Mouse (Mus musculus) stomach, postnatal 0 days (tissue): Measurements from ENCODE around the gene Ifi27l2b. TPM values are rescaled to one million over a fixed set of nuclear protein-coding genes. Genes with fewer than 3 reads are reported as not detected.

ENCODE experiments used
- ATAC-seq: fragments of 200-750 bp; cut with Nextera tagmentation; 2 replicates; pipeline ENCODE4 v1.8.0; 2017; ENCODE audit not compliant: low FRiP score, low TSS enrichment
- DNase-seq: peaks from one replicate; pipeline ENCODE4 v3.0.0-alpha.2; 2016; ENCODE audit warnings: low spot score
- H3K27ac ChIP-seq: fragments of 300-500 bp; sonication (generic); replicated peaks from 2 replicates; pipeline ENCODE4 v1.5.1; 2014; ENCODE audit warnings: mild to moderate bottlenecking, control low read depth
- H3K27me3 ChIP-seq: fragments of 300-500 bp; sonication (generic); 2 replicates; pipeline ENCODE4 v1.6.1; 2014; ENCODE audit warnings: low read length; ENCODE audit not compliant: control insufficient read depth, insufficient read depth
- H3K36me3 ChIP-seq: fragments of 300-500 bp; sonication (generic); 2 replicates; pipeline ENCODE4 v1.6.1; 2014; ENCODE audit warnings: low read length, mixed read lengths; ENCODE audit not compliant: control insufficient read depth, insufficient read depth
- H3K4me1 ChIP-seq: fragments of 300-500 bp; sonication (generic); replicated peaks from 2 replicates; pipeline ENCODE4 v1.6.1; 2014; ENCODE audit warnings: antibody characterized with exemption; ENCODE audit not compliant: control insufficient read depth, insufficient read depth
- H3K4me2 ChIP-seq: fragments of 300-500 bp; sonication (generic); replicated peaks from 2 replicates; pipeline ENCODE4 v1.6.1; 2014; ENCODE audit warnings: low read depth, mild to moderate bottlenecking, control low read depth, moderate library complexity
- H3K4me3 ChIP-seq: fragments of 300-500 bp; sonication (generic); 2 replicates; pipeline ENCODE4 v1.5.1; 2014; ENCODE audit warnings: low read depth, low read length, control low read depth
- H3K9ac ChIP-seq: fragments of 300-500 bp; sonication (generic); 2 replicates; pipeline ENCODE4 v1.6.1; 2014; ENCODE audit warnings: mild to moderate bottlenecking, low read length, control low read depth, mixed read lengths
- H3K9me3 ChIP-seq: fragments of 300-500 bp; sonication (generic); 2 replicates; pipeline ENCODE4 v1.6.1; 2016; ENCODE audit warnings: low read length; ENCODE audit not compliant: control insufficient read depth
- CTCF ChIP-seq: IDR thresholded peaks from 2 replicates; pipeline ENCODE4 v1.5.1; 2016; ENCODE audit warnings: antibody characterized with exemption, low read depth, mild to moderate bottlenecking, moderate library complexity
- EP300 ChIP-seq: optimal IDR thresholded peaks from 2 replicates; pipeline ENCODE3; 2016; ENCODE audit warnings: antibody characterized with exemption
- WGBS: fragments of 180-500 bp; shearing (Covaris S2); extraction: QIAGEN DNeasy Blood & Tissue Kit; methylation state at CpG from one replicate; pipeline ENCODE4 v1.1.7; 2014; 5-methylcytosine and 5-hydroxymethylcytosine counted together
- polyA plus RNA-seq: library from polyadenylated mRNA; unstranded; fragments of >200 nt; fragmentation: Nextera tagmentation; extraction: Ambion mirVana; gene quantifications from 2 replicates; pipeline ENCODE4 v1.2.1, GENCODE M21; 2015

The Ifi27l2b gene
- polyA plus RNA-seq, 1 experiment from 2014 or later: 17.3 TPM

- Histone ChIP-seq H3K9ac (no peak overlapping the region), H3K27ac (no peak overlapping the region), H3K9me3 (no peaks in the 10 kb centered on the region), H3K4me2 (no peak overlapping the region), H3K36me3 (peaks cover 53% of the 10 kb centered on the region), H3K4me1 (no peaks in the 10 kb centered on the region), H3K4me3 (no peak overlapping the region), H3K27me3 (no peaks in the 10 kb centered on the region)
- no peak for ATAC-seq
- WGBS: 84% methylated on average over 10 of the region's 10 CpGs
- no peak for DNase-seq
- TF ChIP-seq CTCF (no peak), EP300 (no peak)
These were observed 48.9 kb downstream of the Ifi27l2b start for GRCm38 (mm10) chr12:103408144-103408543.

- H3K4me2 ChIP-seq: no peak within 1 kb of the TSS
- H3K9ac ChIP-seq: no peak within 1 kb of the TSS
- H3K27ac ChIP-seq: no peak within 1 kb of the TSS
- peaks cover 52% of the 10 kb centered on the region for H3K36me3 ChIP-seq
- no peaks in the 10 kb centered on the region for H3K4me1 ChIP-seq
- WGBS: 93% methylated on average over 4 of the region's 4 CpGs
- H3K27me3 ChIP-seq: no peaks in the 10 kb centered on the region
- H3K4me3 ChIP-seq: no peak within 1 kb of the TSS
- no peaks in the 10 kb centered on the region for H3K9me3 ChIP-seq
- no peak for TF ChIP-seq EP300
- no peak for TF ChIP-seq CTCF
- ATAC-seq (no peak), DNase-seq (no peak)
These were observed 49.3 kb downstream of the Ifi27l2b start, which contains the start of gene 9330161L09Rik for GRCm38 (mm10) chr12:103407720-103408119. TSS of gene 9330161L09Rik (minus strand) at chr12:103407820.

DNA sequence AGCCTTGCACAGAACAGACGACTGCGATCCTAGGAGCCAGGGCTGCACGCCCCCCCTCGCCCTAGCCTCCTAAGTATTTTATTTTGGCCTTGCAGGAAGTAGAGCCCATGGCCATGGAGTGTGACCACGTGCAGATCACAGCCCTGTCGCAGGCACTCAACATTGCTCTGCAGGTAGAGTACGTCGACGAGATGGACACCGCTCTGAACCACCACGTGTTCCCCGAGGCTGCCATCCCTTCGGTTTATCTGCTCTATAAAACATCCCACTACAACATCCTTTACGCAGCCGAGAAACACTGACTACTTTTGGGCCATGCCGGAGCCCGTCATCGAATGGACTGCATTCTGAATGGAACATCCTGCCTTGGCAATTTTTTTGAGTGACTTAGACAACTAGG lies 52.9 kb downstream of the Ifi27l2b start:
- H3K9me3 ChIP-seq: no peaks in the 10 kb centered on the region
- peaks cover 33% of the 10 kb centered on the region for H3K36me3 ChIP-seq
- no peak overlapping the region for H3K4me2 ChIP-seq
- no peak for DNase-seq
- WGBS: 85% methylated on average over 18 of the region's 18 CpGs
- TF ChIP-seq EP300 (no peak), CTCF (no peak)
- ATAC-seq: no peak
- H3K4me1 ChIP-seq: no peaks in the 10 kb centered on the region
- no peak overlapping the region for H3K4me3 ChIP-seq
- H3K27me3 ChIP-seq: no peaks in the 10 kb centered on the region
- H3K9ac ChIP-seq: no peak overlapping the region
- H3K27ac ChIP-seq: no peak overlapping the region

Other genes starting within 250 kb of the Ifi27l2b start
- gene Prima1, start 215.1 kb downstream of the Ifi27l2b start, polyA plus RNA-seq: 1.5 and 2.0 TPM in 2 replicates
- not detected in 2 replicates for gene Fam181a, start 146.2 kb downstream of the Ifi27l2b start, polyA plus RNA-seq
- 17.4 and 20.2 TPM in 2 replicates for gene Asb2, start 101.2 kb downstream of the Ifi27l2b start, polyA plus RNA-seq
- gene Otub2, start 68.5 kb downstream of the Ifi27l2b start, polyA plus RNA-seq: 18.8 and 20.1 TPM in 2 replicates
- 0.18 and 0.27 TPM in 2 replicates for gene 9330161L09Rik, start 49.4 kb downstream of the Ifi27l2b start, polyA plus RNA-seq
- gene Ddx24, start 31.4 kb downstream of the Ifi27l2b start, polyA plus RNA-seq: 68.8 and 84.8 TPM in 2 replicates
- gene Ifi27, start 23.0 kb downstream of the Ifi27l2b start, polyA plus RNA-seq: 38.9 and 41.9 TPM in 2 replicates
- 85.4 and 110 TPM in 2 replicates for gene Ifi27l2a, start 13.5 kb downstream of the Ifi27l2b start, polyA plus RNA-seq
- gene Ppp4r4, start 75.1 kb upstream of the Ifi27l2b start, polyA plus RNA-seq: 0.38 and 0.53 TPM in 2 replicates
- gene Serpina10, start 174.2 kb upstream of the Ifi27l2b start, polyA plus RNA-seq: 0.10 and 0.13 TPM in 2 replicates
- 0.22 TPM in 1 of 2 replicates, not detected in the other for gene Serpina6, start 200.0 kb upstream of the Ifi27l2b start, polyA plus RNA-seq
- not detected in 2 replicates for gene Serpina16, start 218.9 kb upstream of the Ifi27l2b start, polyA plus RNA-seq
- gene Serpina1f, start 238.3 kb upstream of the Ifi27l2b start, polyA plus RNA-seq: not detected in 2 replicates